Mouse (Mus musculus) lung, embryonic 14.5 days (tissue): ENCODE results near the gene Tjp2. TPM values are rescaled to one million over a fixed set of nuclear protein-coding genes. Genes with fewer than 3 reads are reported as not detected.
A peak's percentile ranks its signal among the peaks of the same experiment; 100 is the strongest.

ENCODE experiments used
- ATAC-seq: fragments of 200-750 bp; cut with Nextera tagmentation; 2 replicates; pipeline ENCODE4 v1.8.0; 2017; ENCODE audit warnings: mild to moderate bottlenecking, moderate TSS enrichment, moderate library complexity; ENCODE audit not compliant: insufficient read depth
- DNase-seq: peaks from one replicate; pipeline ENCODE4 v3.0.0-alpha.2; 2015
- H3K27ac ChIP-seq: fragments of 300-500 bp; sonication (generic); 2 replicates; pipeline ENCODE4 v1.5.1; 2014; ENCODE audit warnings: low read depth, mild to moderate bottlenecking, moderate library complexity
- H3K27me3 ChIP-seq: fragments of 300-500 bp; sonication (generic); 2 replicates; pipeline ENCODE4 v1.6.1; 2014; ENCODE audit warnings: low read length, control low read depth; ENCODE audit not compliant: insufficient read depth
- H3K36me3 ChIP-seq: fragments of 300-500 bp; sonication (generic); 2 replicates; pipeline ENCODE4 v1.6.1; 2014; ENCODE audit warnings: control low read depth; ENCODE audit not compliant: insufficient read depth
- H3K4me1 ChIP-seq: fragments of 300-500 bp; sonication (generic); 2 replicates; pipeline ENCODE4 v1.6.1; 2014; ENCODE audit warnings: antibody characterized with exemption, control low read depth; ENCODE audit not compliant: insufficient read depth
- H3K4me2 ChIP-seq: fragments of 300-500 bp; sonication (generic); 2 replicates; pipeline ENCODE4 v1.6.1; 2014; ENCODE audit warnings: mild to moderate bottlenecking
- H3K4me3 ChIP-seq: fragments of 300-500 bp; sonication (generic); 2 replicates; pipeline ENCODE4 v1.5.1; 2014; ENCODE audit warnings: low read depth, low read length
- H3K9ac ChIP-seq: fragments of 300-500 bp; sonication (generic); 2 replicates; pipeline ENCODE4 v1.6.1; 2014
- H3K9me3 ChIP-seq: fragments of 300-500 bp; sonication (generic); 2 replicates; pipeline ENCODE4 v1.6.1; 2016; ENCODE audit warnings: low read depth, low read length, control low read depth
- CTCF ChIP-seq: IDR thresholded peaks from 2 replicates; pipeline ENCODE4 v1.5.1; 2016; ENCODE audit warnings: antibody characterized with exemption, low read depth
- WGBS: fragments of 180-500 bp; shearing (Covaris S2); extraction: QIAGEN DNeasy Blood & Tissue Kit; methylation state at CpG from one replicate; pipeline ENCODE4 v1.1.7; 2014; 5-methylcytosine and 5-hydroxymethylcytosine counted together
- polyA plus RNA-seq: library from polyadenylated mRNA; unstranded; fragments of >200 nt; fragmentation: Nextera tagmentation; extraction: Ambion mirVana; gene quantifications from 2 replicates; pipeline ENCODE4 v1.2.1, GENCODE M21; 2014

Gene Tjp2
- polyA plus RNA-seq, 1 experiment from 2014 or later, result 40.0 TPM

DNA sequence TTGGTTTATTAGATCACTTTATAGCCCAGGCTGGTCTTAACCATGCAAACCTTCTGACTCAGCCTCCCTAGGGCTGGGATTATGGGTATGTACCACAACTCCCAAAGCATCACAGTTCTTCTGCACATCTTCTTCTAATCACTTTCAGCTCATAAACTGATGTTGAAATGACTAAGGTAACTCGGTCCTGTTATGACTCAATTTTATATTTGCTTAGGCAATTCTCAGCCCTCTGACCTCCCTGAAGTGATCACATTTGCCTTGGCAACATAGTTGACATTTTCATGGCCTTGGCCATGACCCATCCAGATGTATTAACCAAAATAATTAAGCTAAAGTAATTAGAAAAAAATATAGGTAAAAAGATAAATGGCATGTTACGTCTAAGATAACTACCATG, 134.5 kb downstream of the Tjp2 start:
- WGBS, result 68% methylated on average over 2 of the region's 2 CpGs

DNA sequence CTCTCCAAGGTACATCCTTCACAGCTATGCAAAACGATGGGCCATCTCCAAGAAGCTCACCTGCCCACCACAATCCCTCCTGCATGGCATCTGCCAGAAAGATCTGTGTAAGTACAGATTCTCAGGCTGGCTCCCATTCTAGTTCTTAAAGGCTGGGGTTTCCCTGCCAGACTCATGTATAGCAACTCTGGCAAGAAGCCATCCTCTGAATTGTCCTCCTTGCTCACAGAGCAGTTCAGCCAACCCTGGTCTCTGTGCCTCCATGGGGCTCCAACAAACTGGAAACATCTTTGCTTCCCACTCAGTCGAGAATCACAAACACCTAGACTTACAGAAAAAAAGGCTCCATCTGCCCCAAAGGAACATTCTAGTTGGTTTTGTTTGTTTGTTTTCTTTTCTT, 139.5 kb downstream of the Tjp2 start:
- Histone ChIP-seq H3K4me1 (no peaks in the 10 kb centered on the region), H3K4me3 (no peak overlapping the region), H3K4me2 (no peak overlapping the region), H3K9ac (no peak overlapping the region), H3K27me3 (no peaks in the 10 kb centered on the region), H3K27ac (no peak overlapping the region), H3K36me3 (no peaks in the 10 kb centered on the region), H3K9me3 (no peaks in the 10 kb centered on the region)
- no peak for ATAC-seq
- peak; percentile 52 for DNase-seq
- TF ChIP-seq CTCF, result no peak
- 71% methylated on average over 2 of the region's 2 CpGs for WGBS

More for the DNA sequence above, 134.5 kb downstream of the Tjp2 start:
- no peaks in the 10 kb centered on the region for H3K4me1 ChIP-seq
- no peaks in the 10 kb centered on the region for H3K27me3 ChIP-seq
- H3K9ac ChIP-seq, result no peak overlapping the region
- ATAC-seq (no peak), DNase-seq (no peak)
- no peaks in the 10 kb centered on the region for H3K9me3 ChIP-seq
- no peak overlapping the region for H3K4me3 ChIP-seq
- H3K36me3 ChIP-seq, result 0 out of 2 replicates have a peak, but pooled peaks cover 6% of the 10 kb centered on the region
- H3K27ac ChIP-seq, result no peak overlapping the region
- H3K4me2 ChIP-seq, result no peak overlapping the region
- TF ChIP-seq CTCF, result no peak

DNA sequence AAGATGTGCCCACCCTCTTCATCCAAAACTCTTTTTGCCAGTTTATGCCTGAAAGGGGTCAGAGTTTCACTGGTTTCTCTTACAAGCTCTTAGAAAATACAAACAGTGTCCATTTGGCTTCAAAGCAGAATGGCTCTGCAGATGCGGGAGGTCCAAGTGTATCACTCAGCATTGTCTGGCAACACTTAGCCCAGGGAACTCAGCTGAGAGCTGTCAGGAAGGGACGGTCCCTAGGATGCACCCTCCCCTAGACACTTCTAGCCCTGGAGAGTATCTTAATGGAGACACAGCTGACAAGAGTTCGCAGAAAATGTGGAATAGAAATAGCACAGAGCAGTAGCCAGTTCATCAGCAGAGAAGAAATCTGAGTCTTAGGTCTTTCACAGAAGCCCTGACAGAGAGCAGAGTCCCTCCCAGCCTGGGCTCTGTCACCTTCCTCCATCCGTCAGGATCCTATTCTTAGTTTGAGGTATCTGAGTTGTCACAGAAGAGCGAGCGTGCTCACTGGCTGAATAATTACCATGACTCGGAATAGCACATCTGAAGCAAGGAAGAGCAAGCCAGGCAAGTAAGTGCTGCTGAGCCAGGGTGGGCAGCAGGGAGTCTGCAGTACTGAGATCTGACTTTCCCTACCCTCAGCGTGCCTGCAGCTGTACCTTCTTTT, 144.3 kb downstream of the Tjp2 start:
- ATAC-seq (no peak), DNase-seq (no peak)
- Histone ChIP-seq H3K36me3 (no peaks in the 10 kb centered on the region), H3K27ac (no peak overlapping the region), H3K27me3 (no peaks in the 10 kb centered on the region), H3K9ac (no peak overlapping the region), H3K4me2 (no peak overlapping the region), H3K4me1 (no peaks in the 10 kb centered on the region), H3K9me3 (no peaks in the 10 kb centered on the region), H3K4me3 (no peak overlapping the region)
- no peak for TF ChIP-seq CTCF
- WGBS, result 40% methylated on average over 8 of the region's 8 CpGs

DNA sequence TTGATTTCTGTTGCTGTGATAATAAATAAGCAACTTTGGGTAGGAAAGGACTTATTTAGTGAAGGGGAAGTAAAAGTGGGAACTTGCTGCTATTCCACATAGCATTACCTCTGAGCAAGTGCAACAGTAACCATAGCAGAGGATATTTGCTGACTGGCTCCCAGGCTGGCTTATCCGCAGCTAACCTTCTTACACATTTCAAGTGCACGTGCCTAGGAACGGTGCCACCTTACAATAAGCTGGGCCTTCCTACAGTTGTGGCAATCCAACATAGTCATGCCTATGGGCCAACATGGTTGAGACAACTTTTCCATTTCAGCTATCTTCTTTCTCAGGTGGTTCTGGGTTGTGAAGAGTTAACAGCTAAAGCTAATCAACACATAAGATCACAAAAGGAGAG, 147.2 kb downstream of the Tjp2 start:
- H3K9ac ChIP-seq, result no peak overlapping the region
- H3K27me3 ChIP-seq, result no peaks in the 10 kb centered on the region
- no peak overlapping the region for H3K27ac ChIP-seq
- H3K4me1 ChIP-seq, result no peaks in the 10 kb centered on the region
- DNase-seq (no peak), ATAC-seq (no peak)
- no peak for TF ChIP-seq CTCF
- H3K4me2 ChIP-seq, result no peak overlapping the region
- no peak overlapping the region for H3K4me3 ChIP-seq
- no peaks in the 10 kb centered on the region for H3K36me3 ChIP-seq
- WGBS, result 89% methylated on average over 3 of the region's 3 CpGs
- H3K9me3 ChIP-seq, result no peaks in the 10 kb centered on the region

DNA sequence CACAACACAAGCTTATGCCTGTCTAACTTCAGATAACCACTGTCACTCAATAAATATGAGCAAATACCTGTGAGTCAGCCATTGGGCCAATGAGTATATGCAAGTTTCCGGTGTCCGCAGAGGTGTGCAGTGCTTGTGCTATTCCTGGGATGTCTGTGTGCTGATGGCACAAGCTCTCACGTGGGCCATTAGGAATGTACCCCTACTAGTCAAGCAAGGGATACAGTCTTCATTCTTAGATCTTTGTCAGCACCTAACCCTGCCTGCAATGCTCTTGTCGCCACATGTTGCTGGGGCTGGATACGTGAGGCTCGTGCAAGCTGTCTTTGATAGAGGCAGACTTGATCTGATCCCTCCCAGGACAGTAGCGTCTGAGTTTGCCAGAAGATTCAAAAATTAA, 148.3 kb downstream of the Tjp2 start:
- H3K9me3 ChIP-seq, result no peaks in the 10 kb centered on the region
- no peak for DNase-seq
- H3K4me1 ChIP-seq, result no peaks in the 10 kb centered on the region
- no peak overlapping the region for H3K27ac ChIP-seq
- no peaks in the 10 kb centered on the region for H3K36me3 ChIP-seq
- no peak overlapping the region for H3K4me2 ChIP-seq
- ATAC-seq, result no peak
- WGBS, result 81% methylated on average over 7 of the region's 7 CpGs
- H3K27me3 ChIP-seq, result no peaks in the 10 kb centered on the region
- TF ChIP-seq CTCF, result no peak
- no peak overlapping the region for H3K4me3 ChIP-seq
- no peak overlapping the region for H3K9ac ChIP-seq

DNA sequence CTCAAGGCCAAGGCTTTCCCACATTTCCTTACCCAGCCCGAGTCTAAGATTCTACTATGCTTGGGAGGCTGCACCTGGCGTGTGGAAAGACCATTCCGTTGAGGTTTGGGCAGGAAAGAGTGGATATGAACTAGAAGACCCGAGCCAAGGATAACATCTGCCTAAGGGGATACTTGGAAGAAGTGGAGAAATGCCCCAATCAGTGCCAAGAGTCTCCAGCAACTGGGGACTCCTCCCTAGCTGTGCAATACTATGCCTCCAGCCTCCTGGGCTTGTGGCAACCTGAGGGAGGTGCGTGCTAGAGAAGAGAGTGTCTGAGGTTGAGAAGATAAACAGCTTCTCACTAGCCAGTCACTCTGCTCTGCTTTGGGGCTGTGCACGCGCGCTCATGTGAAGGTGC, 148.9 kb downstream of the Tjp2 start:
- Histone ChIP-seq H3K4me2 (no peak overlapping the region), H3K27me3 (no peaks in the 10 kb centered on the region), H3K9me3 (no peaks in the 10 kb centered on the region), H3K4me1 (no peaks in the 10 kb centered on the region), H3K27ac (no peak overlapping the region), H3K9ac (no peak overlapping the region), H3K36me3 (no peaks in the 10 kb centered on the region), H3K4me3 (no peak overlapping the region)
- WGBS, result 70% methylated on average over 8 of the region's 8 CpGs
- no peak for DNase-seq
- no peak for TF ChIP-seq CTCF
- no peak for ATAC-seq

DNA sequence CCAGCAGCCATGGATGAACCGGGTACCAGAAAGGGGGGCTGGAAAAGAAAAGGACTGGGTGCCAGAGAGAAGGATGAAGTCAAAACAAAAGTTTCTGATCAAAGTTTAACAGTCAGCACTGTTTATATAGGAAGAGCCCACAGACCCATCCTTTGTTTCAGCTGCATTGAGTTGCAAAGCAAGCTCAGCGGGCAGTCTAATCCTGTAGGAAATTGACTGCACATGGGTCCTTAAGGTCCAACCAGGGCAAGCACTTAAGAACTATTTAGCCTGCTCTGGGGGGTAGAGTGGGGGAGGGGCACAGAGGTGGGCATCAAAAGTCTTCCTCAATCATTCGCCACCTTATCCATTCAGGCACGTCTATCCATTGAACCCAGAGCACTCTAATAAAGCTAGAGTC, 151.7 kb downstream of the Tjp2 start:
- H3K9ac ChIP-seq, result no peak overlapping the region
- ATAC-seq, result no peak
- H3K27ac ChIP-seq, result no peak overlapping the region
- no peaks in the 10 kb centered on the region for H3K27me3 ChIP-seq
- no peaks in the 10 kb centered on the region for H3K9me3 ChIP-seq
- WGBS, result 67% methylated on average over 4 of the region's 4 CpGs
- H3K4me1 ChIP-seq, result no peaks in the 10 kb centered on the region
- H3K4me3 ChIP-seq, result no peak overlapping the region
- no peak overlapping the region for H3K4me2 ChIP-seq
- DNase-seq, result no peak
- no peak for TF ChIP-seq CTCF
- H3K36me3 ChIP-seq, result no peaks in the 10 kb centered on the region
